Mouse (Mus musculus): Measurements from ENCODE around the gene Rhox9.
"Not testable (repeated sequence)": the region's sequence is repeated elsewhere in the genome, so short reads cannot be mapped to it uniquely, and the experiment has no call there.

The Rhox9 gene

GRCm38 (mm10) chrX:37901670-37902069 is at the start of gene Rhox9:
Gene Rhox9, minus strand, starts transcription at chrX:37901770.
- DNase-seq (ENCODE audit: low spot score): not testable (repeated sequence)

- no peak for DNase-seq (ENCODE audit: low spot score)
Measured at GRCm38 (mm10) chrX:37916311-37916710, 14.7 kb upstream of the Rhox9 start.

- no peak for DNase-seq (ENCODE audit: low spot score)
Measured at GRCm38 (mm10) chrX:37908581-37908980, 7.0 kb upstream of the Rhox9 start.

- no peak for DNase-seq (ENCODE audit: low spot score)
Measured at GRCm38 (mm10) chrX:37903727-37904126, 2.2 kb upstream of the Rhox9 start.

- not testable (repeated sequence) for DNase-seq (ENCODE audit: low spot score)
Measured at GRCm38 (mm10) chrX:37897132-37897531, 4.4 kb downstream of the Rhox9 start, which contains the start of gene Rhox7b. Gene Rhox7b, minus strand, starts transcription at chrX:37897232.

- no peak for DNase-seq (ENCODE audit: low spot score)
Measured at GRCm38 (mm10) chrX:37878844-37879243, 22.7 kb downstream of the Rhox9 start, which contains the start of gene Rhox8. Gene Rhox8, minus strand, starts transcription at chrX:37878944.

GRCm38 (mm10) chrX:37871641-37872040 is 29.9 kb downstream of the Rhox9 start:
- no peak for DNase-seq (ENCODE audit: low spot score)

All from urinary bladder, postnatal 25 days (tissue).